Comparison of ENCODE assay signal across 8 mouse cellular contexts in the genomic region with DNA sequence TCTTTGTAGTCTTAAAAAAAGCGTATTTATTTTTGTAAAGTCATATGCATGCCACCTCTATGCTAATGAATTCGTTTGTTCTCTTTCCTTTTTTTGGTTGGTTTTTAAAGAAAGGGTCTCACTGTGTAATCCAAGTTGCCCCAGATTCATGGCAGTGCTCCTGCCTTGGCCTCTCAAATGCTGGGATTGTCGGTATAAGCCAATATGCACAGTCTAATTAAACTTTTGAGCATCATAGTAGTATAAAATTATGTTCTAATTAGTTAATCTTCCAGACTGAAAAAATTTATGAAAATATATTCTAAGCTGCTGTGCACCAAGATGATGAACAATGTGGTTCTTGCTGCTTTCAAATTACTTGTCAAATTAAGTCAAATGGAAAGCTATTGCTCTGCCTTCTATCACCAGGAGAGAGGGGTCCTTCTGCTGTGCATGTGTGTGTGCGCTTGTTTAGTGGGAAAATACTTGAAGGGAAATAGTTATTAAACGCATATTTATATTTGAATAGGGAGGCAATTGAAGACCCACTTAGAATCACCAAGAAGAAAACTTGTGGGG. TPM values are rescaled to one million over a fixed set of nuclear protein-coding genes. Genes with fewer than 3 reads are reported as not detected.
DNase-seq lines count a peak whose midpoint lies in the region; ATAC-seq lines count a peak whose summit lies in the region.
"Had no signal": no experiment of that assay in that cellular context is flagged by ENCODE, and none has a peak within 500 bp of the region (broad histone marks: within the 10 kb centered on the region; RNA-seq: fewer than 3 reads in every experiment).

No protein-coding gene starts in this region.

- H3K9me3 ChIP-seq in lung, embryonic 15.5 days = no peaks in the 10 kb centered on the region
- H3K9me3 ChIP-seq in forebrain, embryonic 16.5 days (ENCODE audit: control insufficient read depth, low read length) = no peaks in the 10 kb centered on the region
- no peaks in the 10 kb centered on the region for H3K9me3 ChIP-seq in liver, embryonic 13.5 days (replicated peaks)
- no peaks in the 10 kb centered on the region for H3K9me3 ChIP-seq in stomach, embryonic 15.5 days

- no peak for ATAC-seq in lung, embryonic 15.5 days (ENCODE audit: borderline replicate concordance, extremely low read depth, low FRiP score, low TSS enrichment)
- ATAC-seq in forebrain, embryonic 16.5 days = peak; percentile 89
- no peak for ATAC-seq in liver, embryonic 13.5 days (ENCODE audit: low read depth)
- no peak for ATAC-seq in stomach, embryonic 15.5 days (ENCODE audit: insufficient read depth, low FRiP score, low read depth)
- ATAC-seq: Patski had no signal

- H3K27ac ChIP-seq in lung, embryonic 15.5 days = peak overlapping the region; percentile 1; the same call in 1 of the 2 replicates
- H3K27ac ChIP-seq in forebrain, embryonic 16.5 days (ENCODE audit: low read length) = peak overlapping the region; percentile 71
- H3K27ac ChIP-seq in liver, embryonic 13.5 days = no peak overlapping the region
- 0 out of 2 replicates have a peak overlapping the region, but pooled peaks have one; percentile 46 for H3K27ac ChIP-seq in stomach, embryonic 15.5 days

- peaks cover 28% of the 10 kb centered on the region; the same call in 1 of the 2 replicates for H3K4me1 ChIP-seq in lung, embryonic 15.5 days
- peaks cover 15% of the 10 kb centered on the region for H3K4me1 ChIP-seq in forebrain, embryonic 16.5 days (replicated peaks; ENCODE audit: control insufficient read depth, insufficient read depth, low read length)
- peaks cover 8% of the 10 kb centered on the region for H3K4me1 ChIP-seq in liver, embryonic 13.5 days (replicated peaks)
- H3K4me1 ChIP-seq in stomach, embryonic 15.5 days = no peaks in the 10 kb centered on the region

- intact Hi-C loops in left cerebral cortex, postnatal 36 days (cut with DNase I) = no loop called here

- H3K4me3 ChIP-seq in lung, embryonic 15.5 days = peak overlapping the region; percentile 36
- H3K4me3 ChIP-seq in forebrain, embryonic 16.5 days (replicated peaks; ENCODE audit: low read length) = no peak overlapping the region
- H3K4me3 ChIP-seq in liver, embryonic 13.5 days (replicated peaks) = peak overlapping the region; percentile 52; the same call in 1 of the 2 replicates
- no peak overlapping the region for H3K4me3 ChIP-seq in stomach, embryonic 15.5 days (replicated peaks)

- 35% methylated on average over 5 of the region's 5 CpGs for WGBS in lung, embryonic 15.5 days
- WGBS in forebrain, embryonic 16.5 days = 21% methylated on average over 5 of the region's 5 CpGs
- 32% methylated on average over 5 of the region's 5 CpGs for WGBS in liver, embryonic 13.5 days (ENCODE audit: insufficient replicate concordance)
- WGBS in stomach, embryonic 15.5 days = 40% methylated on average over 5 of the region's 5 CpGs

- H3K36me3 ChIP-seq in lung, embryonic 15.5 days = no peaks in the 10 kb centered on the region
- no peaks in the 10 kb centered on the region for H3K36me3 ChIP-seq in forebrain, embryonic 16.5 days (ENCODE audit: control insufficient read depth, insufficient read depth)
- H3K36me3 ChIP-seq in liver, embryonic 13.5 days = no peaks in the 10 kb centered on the region
- H3K36me3 ChIP-seq in stomach, embryonic 15.5 days = no peaks in the 10 kb centered on the region

- 0 out of 2 replicates have a peak overlapping the region, but pooled peaks have one; percentile 5 for H3K9ac ChIP-seq in lung, embryonic 15.5 days
- no peak overlapping the region for H3K9ac ChIP-seq in forebrain, embryonic 16.5 days (replicated peaks; ENCODE audit: low read depth, low read length)
- no peak overlapping the region for H3K9ac ChIP-seq in liver, embryonic 13.5 days
- H3K9ac ChIP-seq in stomach, embryonic 15.5 days = no peak overlapping the region

- no peak for DNase-seq in lung, postnatal 25 days (ENCODE audit: low spot score)
- DNase-seq in liver, embryonic 13.5 days = no peak
- no peak for DNase-seq in left cerebral cortex, postnatal 36 days (ENCODE audit: low spot score in 2 of 2)
- no peak for DNase-seq in cerebellum, postnatal 25 days

- H3K4me2 ChIP-seq in lung, embryonic 15.5 days = peak overlapping the region; percentile 55
- peak overlapping the region; percentile 50 for H3K4me2 ChIP-seq in forebrain, embryonic 16.5 days (ENCODE audit: low read length)
- peak overlapping the region; percentile 61 for H3K4me2 ChIP-seq in liver, embryonic 13.5 days
- peak overlapping the region; percentile 47 for H3K4me2 ChIP-seq in stomach, embryonic 15.5 days

- H3K27me3 ChIP-seq in lung, embryonic 15.5 days = no peaks in the 10 kb centered on the region
- no peaks in the 10 kb centered on the region for H3K27me3 ChIP-seq in forebrain, embryonic 16.5 days (replicated peaks; ENCODE audit: control insufficient read depth, insufficient read depth, low read length)
- H3K27me3 ChIP-seq in liver, embryonic 13.5 days = peaks cover 43% of the 10 kb centered on the region
- H3K27me3 ChIP-seq in stomach, embryonic 15.5 days (replicated peaks) = no peaks in the 10 kb centered on the region
- H3K27me3 ChIP-seq: Patski had no signal

RNA-seq across cellular contexts. Expression of gene Tigd4, which starts 2.4 kb away (rescaled TPM):
- 0.10 and 0.15 TPM in 2 replicates for polyA plus RNA-seq in lung, embryonic 15.5 days (2015; fragmentation: Nextera tagmentation; extraction: Ambion mirVana)
- polyA plus RNA-seq in forebrain, embryonic 16.5 days (2015; fragmentation: Nextera tagmentation; extraction: Ambion mirVana) = 0.06 TPM in 1 of 2 replicates, not detected in the other
- 0.08 TPM in 1 of 2 replicates, not detected in the other for polyA plus RNA-seq in liver, embryonic 13.5 days (2015; fragmentation: Nextera tagmentation; extraction: Ambion mirVana)
- 0.06 and 0.21 TPM in 2 replicates for polyA plus RNA-seq in stomach, embryonic 15.5 days (2015; fragmentation: Nextera tagmentation; extraction: Ambion mirVana)
- total RNA-seq in left cerebral cortex, postnatal 36 days (2021) = under 1 TPM in 1 of 2 experiments, not detected in 1; 0.10 TPM

RNA-seq across cellular contexts. Expression of gene Arfip1, which starts 13.3 kb away (rescaled TPM):
- polyA plus RNA-seq in lung, embryonic 15.5 days (2015; fragmentation: Nextera tagmentation; extraction: Ambion mirVana) = 55.1 and 60.8 TPM in 2 replicates
- 24.9 and 30.2 TPM in 2 replicates for polyA plus RNA-seq in forebrain, embryonic 16.5 days (2015; fragmentation: Nextera tagmentation; extraction: Ambion mirVana)
- polyA plus RNA-seq in liver, embryonic 13.5 days (2015; fragmentation: Nextera tagmentation; extraction: Ambion mirVana) = 14.2 and 16.8 TPM in 2 replicates
- 55.9 and 59.2 TPM in 2 replicates for polyA plus RNA-seq in stomach, embryonic 15.5 days (2015; fragmentation: Nextera tagmentation; extraction: Ambion mirVana)
- total RNA-seq in left cerebral cortex, postnatal 36 days (2021) = 10 to 100 TPM; 16.7 to 17.4 TPM

Comparison
In these comparisons a context has a peak if more than half of its experiments do, and no peak if none do; other contexts are left out.
1. H3K4me3 ChIP-seq: peak in lung, embryonic 15.5 days (single experiment) and liver, embryonic 13.5 days (single experiment); none in forebrain, embryonic 16.5 days (single experiment) and stomach, embryonic 15.5 days (single experiment).
2. Peak in every context shown above with its lines, with median percentiles within 50 percentile points of each other: H3K4me2 ChIP-seq.